Mouse (Mus musculus): ENCODE measurements around the gene Slit3.

DNA sequence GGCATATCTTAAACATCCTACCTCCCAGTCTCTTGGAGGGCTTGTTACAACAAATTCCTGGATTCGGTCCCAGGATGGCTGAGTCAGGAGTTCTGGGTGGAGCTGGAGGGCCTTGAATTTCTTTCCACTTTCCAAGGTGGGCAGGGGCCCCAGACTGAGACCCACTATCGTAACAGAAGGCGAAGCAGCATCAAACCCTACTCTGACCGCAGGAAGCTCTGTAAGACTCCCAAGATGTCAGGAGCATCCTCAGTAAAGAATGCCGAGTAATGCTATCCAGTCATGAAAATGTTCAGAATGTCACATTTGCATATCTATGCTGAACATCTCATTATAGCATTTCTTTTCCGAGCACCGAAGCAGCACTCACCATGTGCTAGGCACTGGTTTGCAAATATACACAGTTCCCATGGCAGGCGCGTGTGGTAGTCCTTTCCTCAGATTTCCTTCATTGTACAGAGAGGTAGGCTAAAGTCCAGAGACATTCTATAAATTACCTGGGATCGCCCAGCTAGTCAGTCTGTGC is 140.6 kb downstream of the Slit3 start:
- TF ChIP-seq GATA1 (IDR thresholded peaks at IDR 0.05; ENCODE audit: borderline replicate concordance, low read length) (no peak), FLI1 (IDR thresholded peaks at IDR 0.05; ENCODE audit: low read length) (no peak)
